Mouse (Mus musculus): ENCODE data around the gene Teddm2. TPM values are rescaled to one million over a fixed set of nuclear protein-coding genes. Genes with fewer than 3 reads are reported as not detected.
A peak's percentile ranks its signal among the peaks of the same experiment; 100 is the strongest.

The Teddm2 gene
- polyA plus RNA-seq, 1 experiment from 2014 or later: 1.4 TPM

DNA sequence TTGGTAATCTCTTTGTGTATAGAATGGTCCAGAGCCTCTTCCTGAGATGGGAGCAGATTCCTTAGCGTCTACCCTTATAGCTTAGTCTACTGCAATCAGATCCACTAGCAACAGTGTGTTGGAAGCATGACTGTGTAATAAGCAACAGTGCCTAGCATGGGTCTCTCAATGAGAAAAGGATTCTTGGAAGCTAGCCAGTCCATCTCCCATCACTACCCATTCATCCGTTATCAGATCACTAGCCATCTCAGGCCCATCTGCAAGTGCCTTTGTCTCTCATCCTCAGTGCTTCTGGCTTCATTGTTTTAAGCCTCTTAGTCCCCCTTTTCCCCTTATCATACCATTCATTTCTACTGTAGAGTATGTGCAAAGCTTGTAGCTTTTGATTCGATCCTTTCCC, 79.8 kb downstream of the Teddm2 start:
- no peak overlapping the region for H3K4me2 ChIP-seq (ENCODE audit: low read length)
- ATAC-seq: no peak
- H3K9ac ChIP-seq (ENCODE audit: low read depth, low read length): no peak overlapping the region
- H3K27me3 ChIP-seq (replicated peaks; ENCODE audit: control insufficient read depth, insufficient read depth, low read length): no peaks in the 10 kb centered on the region
- H3K27ac ChIP-seq (ENCODE audit: low read depth, low read length): no peak overlapping the region
- 60% methylated on average over 3 of the region's 3 CpGs for WGBS
- no peaks in the 10 kb centered on the region for H3K4me1 ChIP-seq (ENCODE audit: control insufficient read depth, insufficient read depth, low read depth, low read length)
- H3K36me3 ChIP-seq (ENCODE audit: control insufficient read depth, insufficient read depth, low read length): no peaks in the 10 kb centered on the region
- no peaks in the 10 kb centered on the region for H3K9me3 ChIP-seq (ENCODE audit: control insufficient read depth, low read length)
- no peak overlapping the region for H3K4me3 ChIP-seq (ENCODE audit: low read length)

DNA sequence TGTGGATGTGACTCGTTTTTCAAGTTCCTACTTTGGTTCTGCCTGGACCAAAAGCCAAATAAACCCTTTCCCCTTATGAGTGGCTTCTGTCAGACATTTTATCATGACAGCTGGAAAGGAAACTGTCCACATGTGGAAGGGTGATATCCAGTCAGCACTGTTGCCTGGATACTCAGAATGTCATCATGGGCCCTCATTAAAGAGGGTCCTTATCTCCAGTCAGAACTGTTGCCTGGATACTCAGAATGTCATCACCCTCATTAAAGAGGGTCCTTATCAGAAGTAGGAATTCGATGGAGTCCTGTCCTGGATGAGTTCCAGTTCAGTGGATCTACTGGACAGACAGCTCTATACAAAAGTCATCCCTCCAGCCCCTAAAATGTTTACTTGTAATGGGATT, 85.8 kb downstream of the Teddm2 start:
- no peak overlapping the region for H3K4me2 ChIP-seq (ENCODE audit: low read length)
- no peak for ATAC-seq
- H3K9me3 ChIP-seq (ENCODE audit: control insufficient read depth, low read length): no peaks in the 10 kb centered on the region

DNA sequence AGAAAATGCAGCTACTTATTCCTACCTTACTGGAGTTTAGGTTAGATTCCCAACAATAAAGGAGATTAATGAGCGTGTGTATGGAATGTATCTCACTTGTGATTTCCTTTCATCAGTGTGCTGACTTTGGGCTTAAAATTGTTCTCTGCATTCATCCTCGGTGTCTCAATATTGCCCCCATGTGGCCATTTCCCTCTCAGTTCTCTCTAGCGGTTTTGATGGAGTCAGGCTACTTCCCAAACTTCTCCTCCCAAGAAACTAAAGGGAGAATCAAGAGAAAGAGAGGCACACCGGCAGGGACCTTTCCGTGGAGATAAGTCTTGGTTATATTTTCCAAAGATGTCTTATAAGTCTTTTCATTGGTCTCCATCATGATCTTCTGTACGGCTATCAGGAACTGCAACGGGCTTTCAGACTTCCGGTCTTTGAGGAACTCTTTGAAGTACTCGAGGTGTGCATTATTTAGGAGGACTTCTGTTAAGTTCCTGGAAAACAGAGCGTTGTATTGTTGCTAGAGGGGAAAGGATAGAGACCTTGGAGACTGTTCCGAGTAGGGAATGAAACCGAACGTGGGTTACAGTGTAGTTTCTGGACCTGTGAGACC, 92.5 kb downstream of the Teddm2 start:
- no peaks in the 10 kb centered on the region for H3K36me3 ChIP-seq (ENCODE audit: control insufficient read depth, insufficient read depth, low read length)
- H3K4me2 ChIP-seq (ENCODE audit: low read length): no peak overlapping the region
- no peaks in the 10 kb centered on the region for H3K4me1 ChIP-seq (ENCODE audit: control insufficient read depth, insufficient read depth, low read depth, low read length)
- ATAC-seq: no peak
- H3K27ac ChIP-seq (ENCODE audit: low read depth, low read length): no peak overlapping the region
- no peak overlapping the region for H3K9ac ChIP-seq (ENCODE audit: low read depth, low read length)
- H3K4me3 ChIP-seq (ENCODE audit: low read length): no peak overlapping the region
- WGBS: 61% methylated on average over 13 of the region's 13 CpGs
- H3K9me3 ChIP-seq (ENCODE audit: control insufficient read depth, low read length): no peaks in the 10 kb centered on the region
- H3K27me3 ChIP-seq (replicated peaks; ENCODE audit: control insufficient read depth, insufficient read depth, low read length): no peaks in the 10 kb centered on the region

More for the DNA sequence above, 85.8 kb downstream of the Teddm2 start:
- 58% methylated on average over 2 of the region's 2 CpGs for WGBS
- Histone ChIP-seq H3K4me3 (ENCODE audit: low read length) (no peak overlapping the region), H3K36me3 (ENCODE audit: control insufficient read depth, insufficient read depth, low read length) (no peaks in the 10 kb centered on the region), H3K27ac (ENCODE audit: low read depth, low read length) (no peak overlapping the region), H3K9ac (ENCODE audit: low read depth, low read length) (no peak overlapping the region), H3K27me3 (replicated peaks; ENCODE audit: control insufficient read depth, insufficient read depth, low read length) (no peaks in the 10 kb centered on the region), H3K4me1 (ENCODE audit: control insufficient read depth, insufficient read depth, low read depth, low read length) (no peaks in the 10 kb centered on the region)

DNA sequence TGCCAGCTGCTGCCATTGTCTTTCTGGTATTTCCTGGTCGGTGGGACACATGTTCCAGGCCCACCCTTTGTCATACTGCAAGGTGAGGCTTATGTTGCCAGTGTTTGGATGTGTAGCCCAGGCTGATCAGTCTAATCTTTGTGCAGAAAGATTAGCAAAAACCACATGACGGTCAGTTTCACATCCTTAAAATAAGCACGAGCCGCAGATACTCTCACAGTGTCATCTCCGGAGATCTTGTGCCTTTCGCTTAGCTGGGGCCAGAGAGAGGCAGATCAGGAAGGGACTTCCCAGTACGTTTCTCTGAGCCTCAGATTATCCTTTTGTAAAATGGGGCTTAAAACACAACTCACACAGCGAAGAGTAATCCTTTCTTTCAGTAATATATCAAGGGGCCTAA, 96.5 kb downstream of the Teddm2 start:
- 72% methylated on average over 8 of the region's 8 CpGs for WGBS
- H3K27ac ChIP-seq (ENCODE audit: low read depth, low read length): no peak overlapping the region
- no peak overlapping the region for H3K4me2 ChIP-seq (ENCODE audit: low read length)
- no peaks in the 10 kb centered on the region for H3K27me3 ChIP-seq (replicated peaks; ENCODE audit: control insufficient read depth, insufficient read depth, low read length)
- no peak for ATAC-seq
- H3K9ac ChIP-seq (ENCODE audit: low read depth, low read length): no peak overlapping the region
- H3K4me3 ChIP-seq (ENCODE audit: low read length): no peak overlapping the region
- no peaks in the 10 kb centered on the region for H3K36me3 ChIP-seq (ENCODE audit: control insufficient read depth, insufficient read depth, low read length)
- no peaks in the 10 kb centered on the region for H3K9me3 ChIP-seq (ENCODE audit: control insufficient read depth, low read length)
- H3K4me1 ChIP-seq (ENCODE audit: control insufficient read depth, insufficient read depth, low read depth, low read length): no peaks in the 10 kb centered on the region

DNA sequence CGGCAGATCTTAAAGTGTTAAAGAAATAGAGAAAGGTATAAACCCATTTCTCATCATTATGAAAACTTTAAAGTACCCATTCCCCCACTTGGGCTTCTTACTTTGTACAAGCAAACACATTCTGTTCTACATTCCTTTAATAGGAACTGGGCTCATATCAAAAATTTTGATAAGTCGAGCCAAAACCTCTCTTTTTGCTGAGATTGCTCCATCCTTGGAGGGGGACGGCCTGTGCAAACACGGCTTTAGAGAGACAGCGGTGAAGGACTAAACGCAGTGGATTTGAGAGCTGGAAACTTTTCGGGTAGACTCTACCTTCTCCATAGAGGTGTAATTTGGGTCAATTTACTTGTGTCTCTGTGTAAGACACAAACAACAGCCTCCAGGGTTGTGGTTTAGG, 97.3 kb downstream of the Teddm2 start:
- no peaks in the 10 kb centered on the region for H3K4me1 ChIP-seq (ENCODE audit: control insufficient read depth, insufficient read depth, low read depth, low read length)
- WGBS: 88% methylated on average over 7 of the region's 7 CpGs
- H3K27me3 ChIP-seq (replicated peaks; ENCODE audit: control insufficient read depth, insufficient read depth, low read length): no peaks in the 10 kb centered on the region
- no peak overlapping the region for H3K9ac ChIP-seq (ENCODE audit: low read depth, low read length)
- no peak overlapping the region for H3K4me2 ChIP-seq (ENCODE audit: low read length)
- no peak overlapping the region for H3K27ac ChIP-seq (ENCODE audit: low read depth, low read length)
- no peaks in the 10 kb centered on the region for H3K36me3 ChIP-seq (ENCODE audit: control insufficient read depth, insufficient read depth, low read length)
- no peak overlapping the region for H3K4me3 ChIP-seq (ENCODE audit: low read length)
- ATAC-seq: no peak
- H3K9me3 ChIP-seq (ENCODE audit: control insufficient read depth, low read length): no peaks in the 10 kb centered on the region

Small RNA genes within 50 kb of the gene (microRNA-seq; reads per million reads assigned to microRNA genes)
- gene Mir8114: 13.1 reads per million, percentile 29 among the genes with 10 or more reads in this experiment

Other genes with a start within 250 kb of the Teddm2 start
- 18.8 and 22.9 TPM in 2 replicates for gene Rgs8, start 247.2 kb downstream of the Teddm2 start, polyA plus RNA-seq (2015; fragmentation: Nextera tagmentation; extraction: Ambion mirVana)
- 13.3 and 14.0 TPM in 2 replicates for gene Rgs16, start 159.9 kb downstream of the Teddm2 start, polyA plus RNA-seq (2015; fragmentation: Nextera tagmentation; extraction: Ambion mirVana)
- gene Rnasel, start 150.8 kb downstream of the Teddm2 start, polyA plus RNA-seq (2015; fragmentation: Nextera tagmentation; extraction: Ambion mirVana): 32.3 and 34.5 TPM in 2 replicates
- 0.17 and 0.19 TPM in 2 replicates for gene Rgsl1, start 56.1 kb downstream of the Teddm2 start, polyA plus RNA-seq (2015; fragmentation: Nextera tagmentation; extraction: Ambion mirVana)
- gene Teddm1b, start 25.9 kb downstream of the Teddm2 start, polyA plus RNA-seq (2015; fragmentation: Nextera tagmentation; extraction: Ambion mirVana): 0.26 and 0.41 TPM in 2 replicates
- gene Teddm1a, start 8.5 kb downstream of the Teddm2 start, polyA plus RNA-seq (2015; fragmentation: Nextera tagmentation; extraction: Ambion mirVana): not detected in 2 replicates
- 217 and 248 TPM in 2 replicates for gene Glul, start 284 bp downstream of the Teddm2 start, polyA plus RNA-seq (2015; fragmentation: Nextera tagmentation; extraction: Ambion mirVana)

Measured in hindbrain, embryonic 16.5 days (tissue).